Mouse (Mus musculus) megakaryocyte, embryonic 14.5 days (primary cell): ENCODE data around the gene Nr5a2.

Source experiments
- FLI1 ChIP-seq: IDR thresholded peaks from 2 replicates; pipeline ENCODE4 v1.6.1; 2012; ENCODE audit warnings: low read length, inconsistent platforms, mixed read lengths
- GATA1 ChIP-seq: IDR thresholded peaks from 3 replicates; pipeline ENCODE4 v1.6.1; 2012; ENCODE audit warnings: mixed read lengths, low read length, inconsistent platforms, borderline replicate concordance

DNA sequence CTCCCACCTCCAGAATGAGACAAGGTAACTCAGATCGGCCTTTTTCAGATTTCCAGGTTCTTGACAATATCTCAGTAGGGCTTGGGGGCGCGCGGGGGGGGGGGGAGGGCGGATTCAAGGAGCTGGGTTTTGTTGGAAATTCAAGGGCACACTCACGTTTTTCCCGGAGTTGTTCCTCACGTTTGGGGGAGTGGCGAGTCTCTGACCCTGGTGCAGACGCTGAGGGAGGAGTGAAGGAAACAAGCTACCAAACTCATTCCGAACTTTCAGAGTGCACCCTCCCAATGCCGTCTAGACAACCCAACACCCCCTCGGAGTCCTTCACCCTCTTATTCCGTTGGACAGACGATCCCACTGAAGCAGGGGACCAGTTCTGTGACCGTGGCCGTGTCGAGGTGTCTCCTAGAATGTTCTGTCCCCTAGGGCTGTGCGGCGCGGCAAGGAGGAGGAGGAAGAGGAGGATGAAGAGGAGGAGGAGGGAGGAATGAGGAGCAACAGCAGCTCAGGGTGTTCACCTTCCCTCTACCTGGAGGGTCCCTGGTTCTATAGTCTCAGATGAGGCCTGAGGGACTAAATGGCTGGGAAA is 8.2 kb downstream of the Nr5a2 start:
- TF ChIP-seq GATA1 (no peak), FLI1 (no peak)
